Mouse (Mus musculus) liver, embryonic 16.5 days (tissue): ENCODE results near the gene Traf2. TPM values are rescaled to one million over a fixed set of nuclear protein-coding genes. Genes with fewer than 3 reads are reported as not detected.
A peak's percentile ranks its signal among the peaks of the same experiment; 100 is the strongest.
"Not testable (repeated sequence)": the region's sequence is repeated elsewhere in the genome, so short reads cannot be mapped to it uniquely, and the experiment has no call there.

ENCODE experiments used
- ATAC-seq: fragments of 200-750 bp; cut with Nextera tagmentation; 2 replicates; pipeline ENCODE4 v1.8.0; 2017; ENCODE audit warnings: low read depth, mild to moderate bottlenecking, moderate number of reproducible peaks, moderate library complexity
- H3K27ac ChIP-seq: fragments of 300-500 bp; sonication (generic); 2 replicates; pipeline ENCODE4 v1.5.1; 2014; ENCODE audit warnings: mild to moderate bottlenecking, low read length
- H3K27me3 ChIP-seq: fragments of 300-500 bp; sonication (generic); 2 replicates; pipeline ENCODE4 v1.6.1; 2014; ENCODE audit warnings: low read depth, low read length, mixed read lengths; ENCODE audit not compliant: control insufficient read depth, insufficient read depth
- H3K36me3 ChIP-seq: fragments of 300-500 bp; sonication (generic); 2 replicates; pipeline ENCODE4 v1.6.1; 2014; ENCODE audit warnings: mild to moderate bottlenecking; ENCODE audit not compliant: control insufficient read depth, insufficient read depth
- H3K4me1 ChIP-seq: fragments of 300-500 bp; sonication (generic); 2 replicates; pipeline ENCODE4 v1.6.1; 2014; ENCODE audit warnings: low read depth, low read length, mixed read lengths; ENCODE audit not compliant: control insufficient read depth
- H3K4me2 ChIP-seq: fragments of 300-500 bp; sonication (generic); 2 replicates; pipeline ENCODE4 v1.6.1; 2014; ENCODE audit warnings: low read depth, low read length, mixed read lengths
- H3K4me3 ChIP-seq: fragments of 300-500 bp; sonication (generic); 2 replicates; pipeline ENCODE4 v1.5.1; 2014; ENCODE audit warnings: low read depth, mild to moderate bottlenecking, low read length
- H3K9ac ChIP-seq: fragments of 300-500 bp; sonication (generic); 2 replicates; pipeline ENCODE4 v1.6.1; 2014; ENCODE audit warnings: low read depth, low read length
- H3K9me3 ChIP-seq: fragments of 300-500 bp; sonication (generic); replicated peaks from 2 replicates; pipeline ENCODE4 v1.6.1; 2016; ENCODE audit warnings: low read length; ENCODE audit not compliant: control insufficient read depth
- WGBS: fragments of 180-500 bp; shearing (Covaris S2); extraction: QIAGEN DNeasy Blood & Tissue Kit; methylation state at CpG from one replicate; pipeline ENCODE4 v1.1.7; 2014; ENCODE audit not compliant: insufficient replicate concordance; 5-methylcytosine and 5-hydroxymethylcytosine counted together
- polyA plus RNA-seq: library from polyadenylated mRNA; unstranded; fragments of >200 nt; fragmentation: Nextera tagmentation; extraction: Ambion mirVana; gene quantifications from 2 replicates; pipeline ENCODE4 v1.2.1, GENCODE M21; 2015

Gene Traf2
- polyA plus RNA-seq, 1 experiment from 2014 or later: 13.0 TPM

- H3K4me3 ChIP-seq: not testable (repeated sequence)
These were observed 8.7 kb upstream of the Traf2 start for GRCm38 (mm10) chr2:25555479-25555878.

GRCm38 (mm10) chr2:25553171-25553786 is 6.5 kb upstream of the Traf2 start:
- not testable (repeated sequence) for H3K4me1 ChIP-seq, ATAC-seq, H3K36me3 ChIP-seq, H3K27me3 ChIP-seq, H3K27ac ChIP-seq, H3K4me3 ChIP-seq, H3K4me2 ChIP-seq, H3K9ac ChIP-seq, H3K9me3 ChIP-seq
- WGBS: 62% methylated on average over 4 of the region's 4 CpGs

More at GRCm38 (mm10) chr2:25555479-25555878, 8.7 kb upstream of the Traf2 start:
- not testable (repeated sequence) for H3K27me3 ChIP-seq, ATAC-seq, H3K4me2 ChIP-seq, H3K9ac ChIP-seq, H3K36me3 ChIP-seq, H3K9me3 ChIP-seq, H3K27ac ChIP-seq
- H3K4me1 ChIP-seq: peaks cover 22% of the 10 kb centered on the region
- 45% methylated on average over 2 of the region's 2 CpGs for WGBS

GRCm38 (mm10) chr2:25551186-25551585 is 4.4 kb upstream of the Traf2 start:
- peaks cover 4% of the 10 kb centered on the region; the same call in 1 of the 2 replicates for H3K4me1 ChIP-seq
- no peaks in the 10 kb centered on the region for H3K36me3 ChIP-seq
- no peak overlapping the region for H3K9ac ChIP-seq
- WGBS: 34% methylated on average over 5 of the region's 5 CpGs
- no peak overlapping the region for H3K4me2 ChIP-seq
- ATAC-seq: no peak
- H3K4me3 ChIP-seq: no peak overlapping the region
- no peaks in the 10 kb centered on the region for H3K9me3 ChIP-seq
- no peak overlapping the region for H3K27ac ChIP-seq
- no peaks in the 10 kb centered on the region for H3K27me3 ChIP-seq

- Histone ChIP-seq H3K4me3 (no peak overlapping the region), H3K4me2 (no peak overlapping the region), H3K27ac (no peak overlapping the region), H3K4me1 (peaks cover 16% of the 10 kb centered on the region), H3K9ac (no peak overlapping the region), H3K27me3 (no peaks in the 10 kb centered on the region), H3K36me3 (no peaks in the 10 kb centered on the region; the same call in 1 of the 2 replicates), H3K9me3 (no peaks in the 10 kb centered on the region)
- no peak for ATAC-seq
- WGBS: 66% methylated on average over 9 of the region's 9 CpGs
These were observed 2.6 kb upstream of the Traf2 start for GRCm38 (mm10) chr2:25549021-25549991.

GRCm38 (mm10) chr2:25545996-25546810 is 537 bp downstream of the Traf2 start:
- no peaks in the 10 kb centered on the region for H3K9me3 ChIP-seq
- peak overlapping the region; percentile 85 for H3K9ac ChIP-seq
- peak overlapping the region; percentile 76 for H3K27ac ChIP-seq
- H3K36me3 ChIP-seq: no peaks in the 10 kb centered on the region; the same call in 1 of the 2 replicates
- peak overlapping the region; percentile 83 for H3K4me2 ChIP-seq
- peaks cover 16% of the 10 kb centered on the region for H3K4me1 ChIP-seq
- H3K4me3 ChIP-seq: peak overlapping the region; percentile 86
- no peaks in the 10 kb centered on the region for H3K27me3 ChIP-seq
- WGBS: 4% methylated on average over 43 of the region's 43 CpGs
- peak; percentile 61 for ATAC-seq

GRCm38 (mm10) chr2:25541644-25542367 is 4.9 kb downstream of the Traf2 start:
- ATAC-seq: no peak
- 76% methylated on average over 10 of the region's 10 CpGs for WGBS
- H3K4me1 ChIP-seq: peaks cover 12% of the 10 kb centered on the region

GRCm38 (mm10) chr2:25540541-25540948 is 6.2 kb downstream of the Traf2 start:
- Histone ChIP-seq H3K27me3 (no peaks in the 10 kb centered on the region), H3K4me1 (peaks cover 6% of the 10 kb centered on the region), H3K9me3 (no peaks in the 10 kb centered on the region), H3K4me3 (no peak overlapping the region), H3K27ac (no peak overlapping the region), H3K9ac (no peak overlapping the region), H3K36me3 (peaks cover 16% of the 10 kb centered on the region), H3K4me2 (no peak overlapping the region)
- WGBS: 86% methylated on average over 4 of the region's 4 CpGs
- no peak for ATAC-seq

More at GRCm38 (mm10) chr2:25541644-25542367, 4.9 kb downstream of the Traf2 start:
- peaks cover 7% of the 10 kb centered on the region for H3K36me3 ChIP-seq
- H3K27me3 ChIP-seq: no peaks in the 10 kb centered on the region
- H3K27ac ChIP-seq: no peak overlapping the region
- H3K4me2 ChIP-seq: no peak overlapping the region
- no peaks in the 10 kb centered on the region for H3K9me3 ChIP-seq
- no peak overlapping the region for H3K4me3 ChIP-seq
- no peak overlapping the region for H3K9ac ChIP-seq

GRCm38 (mm10) chr2:25536531-25536930 is 10.2 kb downstream of the Traf2 start:
- no peak for ATAC-seq
- no peak overlapping the region for H3K9ac ChIP-seq
- no peak overlapping the region for H3K4me3 ChIP-seq
- H3K36me3 ChIP-seq: peaks cover 18% of the 10 kb centered on the region
- H3K4me2 ChIP-seq: no peak overlapping the region
- WGBS: 82% methylated on average over 8 of the region's 8 CpGs
- no peaks in the 10 kb centered on the region for H3K27me3 ChIP-seq
- H3K9me3 ChIP-seq: no peaks in the 10 kb centered on the region
- no peak overlapping the region for H3K27ac ChIP-seq
- no peaks in the 10 kb centered on the region for H3K4me1 ChIP-seq
